Mouse (Mus musculus): ENCODE results near the gene Ugt8a.

Gene Ugt8a

DNA sequence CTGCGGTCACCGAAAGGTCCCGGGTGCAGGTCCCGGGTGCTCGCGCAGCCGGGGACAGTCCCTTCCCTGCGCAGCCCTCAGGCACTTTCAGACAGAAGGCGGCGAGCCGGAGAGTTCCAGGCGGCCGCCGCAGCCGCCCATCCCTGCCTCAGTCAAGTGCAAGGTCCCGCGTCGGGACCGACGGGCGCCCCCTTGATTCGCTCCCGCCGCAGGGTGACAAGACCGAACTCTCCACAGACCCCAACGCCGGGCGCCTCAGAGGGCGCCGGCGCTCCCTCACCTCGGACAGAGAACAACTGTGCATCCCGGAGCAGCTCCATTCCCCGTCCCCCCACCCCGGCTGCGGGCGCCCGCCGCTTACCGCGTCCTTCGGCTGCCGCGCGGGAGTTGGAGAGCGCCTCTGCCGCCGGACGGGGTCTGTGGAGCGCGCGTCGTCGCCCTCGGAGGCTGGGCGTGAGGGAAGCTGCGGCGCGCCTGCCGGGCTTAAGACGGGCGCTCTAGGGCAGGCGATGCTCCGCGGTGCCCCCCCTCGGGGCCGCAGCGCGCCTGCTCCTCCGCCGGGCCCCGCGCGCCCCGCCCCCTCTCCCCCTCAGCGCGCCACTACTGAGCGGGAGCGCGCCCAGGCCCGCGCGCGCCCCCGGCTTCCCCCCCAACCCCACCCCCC lies at the start of gene Ugt8a:
Ugt8a (minus strand) TSS at position 528 of the 664 bp plus-strand sequence.
- DNase-seq (ENCODE audit: low spot score in 2 of 2): no peak

GRCm38 (mm10) chr3:125986639-125987038 lies 48.2 kb upstream of the Ugt8a start:
- DNase-seq (ENCODE audit: low spot score in 2 of 2): no peak

- DNase-seq (ENCODE audit: low spot score in 2 of 2): no peak
Measured at GRCm38 (mm10) chr3:125983707-125984420, 45.4 kb upstream of the Ugt8a start.

- no peak for DNase-seq (ENCODE audit: low spot score in 2 of 2)
Measured at GRCm38 (mm10) chr3:125979475-125979874, 41.1 kb upstream of the Ugt8a start.

GRCm38 (mm10) chr3:125975899-125976298 lies 37.5 kb upstream of the Ugt8a start:
- no peak for DNase-seq (ENCODE audit: low spot score in 2 of 2)

GRCm38 (mm10) chr3:125969458-125969857 lies 31.0 kb upstream of the Ugt8a start:
- no peak for DNase-seq (ENCODE audit: low spot score in 2 of 2)

DNA sequence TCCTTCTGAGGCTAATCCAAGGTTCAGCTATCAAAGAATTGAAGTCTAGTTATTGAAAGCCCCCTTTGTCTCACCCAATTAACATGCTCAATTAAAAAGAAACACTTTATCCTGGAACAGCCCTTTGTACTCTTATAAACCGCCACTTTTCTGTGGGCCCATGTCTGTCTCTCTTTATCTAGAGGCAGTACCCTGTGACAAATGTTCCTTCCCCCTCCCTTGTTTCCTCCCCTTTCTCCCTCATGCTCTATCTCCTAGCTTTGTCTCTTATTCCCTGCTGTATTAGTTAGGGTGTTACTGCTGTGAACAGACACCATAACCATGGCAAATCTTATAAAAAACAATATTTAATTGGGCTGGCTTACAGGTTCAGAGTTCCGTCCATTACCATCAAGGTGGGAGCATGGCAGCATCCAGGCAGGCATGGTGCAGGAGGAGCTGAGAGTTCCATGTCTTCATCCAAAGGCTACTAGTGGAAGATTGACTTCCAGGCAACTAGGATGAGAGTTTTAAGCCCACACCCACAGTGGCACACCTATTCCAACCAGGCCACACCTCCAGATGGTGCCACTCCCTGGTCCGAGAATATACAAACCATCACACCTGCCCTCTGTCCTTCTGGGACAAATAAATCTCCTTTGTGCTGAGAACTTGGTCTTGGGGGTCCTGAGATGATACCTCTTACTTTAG lies 17.9 kb upstream of the Ugt8a start:
- no peak for DNase-seq (ENCODE audit: low spot score in 2 of 2)

DNA sequence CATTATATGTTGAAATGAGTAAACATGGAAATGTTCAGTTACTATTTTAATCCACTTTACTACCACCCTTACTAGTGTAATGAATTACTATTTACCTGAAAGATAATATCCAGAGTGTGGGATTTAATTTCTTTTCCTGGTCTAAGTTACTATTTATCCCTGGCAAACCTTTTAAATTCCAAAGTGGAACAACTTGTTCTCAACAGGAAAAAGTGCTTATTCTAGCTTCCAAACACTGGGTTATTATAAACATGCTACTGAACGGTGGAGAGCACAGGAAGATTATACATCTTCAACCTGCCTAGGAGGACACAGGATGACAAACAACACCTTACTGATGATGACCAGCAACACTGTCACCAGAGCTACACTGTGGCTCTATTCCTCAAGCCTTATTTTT lies 16.5 kb upstream of the Ugt8a start:
- DNase-seq (ENCODE audit: low spot score in 2 of 2): no peak

DNA sequence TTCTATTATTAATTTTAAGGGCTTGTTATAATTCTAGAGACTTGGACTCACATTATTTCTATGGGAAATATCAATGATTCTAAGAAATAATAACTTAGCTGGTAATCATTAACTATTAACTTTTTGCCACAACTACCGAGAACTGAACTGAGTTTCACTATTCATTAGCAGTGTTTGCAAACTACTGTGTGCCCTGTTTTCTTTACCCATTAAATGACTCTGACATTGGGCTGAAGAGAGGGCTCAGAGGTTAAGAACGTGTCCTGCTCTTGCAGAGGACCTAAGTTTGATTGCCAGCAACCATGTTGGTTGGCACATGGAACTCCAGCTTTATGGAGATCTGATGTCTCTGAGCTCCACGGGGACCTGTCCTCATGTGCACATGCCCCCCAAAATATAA lies 2.4 kb upstream of the Ugt8a start:
- no peak for DNase-seq (ENCODE audit: low spot score in 2 of 2)

DNA sequence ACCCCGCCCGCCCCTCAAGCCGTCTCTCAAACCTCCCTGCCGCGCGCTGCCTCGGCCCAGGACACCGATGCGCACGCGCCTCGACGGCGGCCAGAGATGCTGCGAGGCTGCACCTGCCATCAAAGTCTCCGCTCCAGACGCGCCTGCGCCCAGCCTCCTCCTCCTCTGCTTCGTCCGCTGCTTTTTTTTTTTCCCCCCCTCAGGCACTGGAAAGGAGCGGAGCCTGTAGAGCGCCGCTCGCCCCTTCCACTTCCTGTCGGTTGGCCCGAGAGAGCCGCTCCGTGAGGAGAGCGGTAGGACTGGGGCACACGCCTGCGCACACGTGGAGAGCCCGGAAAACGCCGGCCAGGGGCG lies 314 bp upstream of the Ugt8a start:
- no peak for DNase-seq (ENCODE audit: low spot score in 2 of 2)

DNA sequence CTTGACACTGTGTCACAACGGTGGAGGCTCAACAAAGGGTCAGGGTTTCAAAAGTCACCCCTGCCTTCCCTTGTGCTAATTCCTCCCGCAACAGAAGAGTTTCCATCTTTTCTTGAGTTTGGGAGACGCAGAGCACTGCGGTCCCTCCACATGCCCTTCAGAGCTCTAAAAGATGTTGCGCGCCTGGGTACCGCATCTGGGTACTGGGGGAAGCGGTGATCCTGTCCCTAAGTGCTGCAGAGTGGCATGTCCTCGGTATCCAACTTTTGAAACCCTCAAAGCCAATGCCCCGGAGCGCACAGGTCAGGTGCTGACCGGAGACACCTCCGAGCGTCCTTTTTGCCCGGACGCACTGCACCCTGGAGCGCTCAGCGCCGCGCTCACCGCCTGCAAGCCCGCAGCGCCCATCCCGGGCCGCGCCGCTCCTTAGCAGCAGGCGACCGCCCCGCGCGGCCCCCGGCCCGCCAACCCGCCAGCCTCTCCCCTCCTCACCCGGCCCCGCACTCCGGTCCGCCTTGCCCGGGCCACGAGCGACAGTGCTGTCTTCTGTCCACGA lies 805 bp downstream of the Ugt8a start:
- DNase-seq (ENCODE audit: low spot score in 2 of 2): no peak

DNA sequence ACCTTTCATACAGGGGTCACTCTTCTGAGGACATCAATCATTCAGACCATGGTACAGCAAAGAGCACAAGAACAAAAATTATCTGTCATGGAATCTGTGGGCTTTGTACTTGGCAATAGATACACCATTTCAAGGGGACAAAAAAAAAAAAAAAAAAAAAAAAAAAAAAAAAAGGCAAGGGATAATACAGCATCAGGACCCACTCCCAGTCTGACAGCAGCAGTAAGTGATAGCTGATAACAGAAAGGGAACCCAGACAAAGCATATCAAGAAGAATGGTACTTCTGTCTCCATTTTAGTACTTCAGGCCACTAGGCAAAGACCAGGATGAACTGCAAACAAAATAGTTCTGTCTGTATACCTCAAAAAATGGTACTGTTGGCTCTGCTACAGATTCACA lies 2.6 kb downstream of the Ugt8a start:
- DNase-seq (ENCODE audit: low spot score in 2 of 2): no peak

- DNase-seq (ENCODE audit: low spot score in 2 of 2): no peak
Measured at GRCm38 (mm10) chr3:125932594-125933237, 5.7 kb downstream of the Ugt8a start.

DNA sequence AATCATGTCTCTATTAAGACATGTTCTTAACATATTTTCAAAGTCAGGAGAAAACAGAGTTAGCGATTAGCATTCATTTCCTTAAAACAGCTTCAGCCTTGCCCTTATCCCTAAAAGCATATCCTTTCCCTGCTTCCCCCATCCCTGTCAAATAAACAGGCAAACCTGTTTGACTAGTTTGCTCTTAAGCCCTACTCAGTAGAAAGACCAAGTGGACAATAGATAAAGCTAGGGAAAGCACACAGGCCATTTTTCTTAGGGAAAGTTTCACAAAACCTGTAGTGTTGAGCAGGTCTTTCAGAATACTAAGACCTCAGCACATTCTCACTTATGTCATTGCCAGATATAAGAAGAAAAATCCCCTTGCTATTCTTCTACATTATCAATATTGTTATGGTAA lies 7.4 kb downstream of the Ugt8a start:
- no peak for DNase-seq (ENCODE audit: low spot score in 2 of 2)

GRCm38 (mm10) chr3:125920876-125921275 lies 17.5 kb downstream of the Ugt8a start:
- no peak for DNase-seq (ENCODE audit: low spot score in 2 of 2)

- no peak for DNase-seq (ENCODE audit: low spot score in 2 of 2)
Measured at GRCm38 (mm10) chr3:125898976-125899375, 39.4 kb downstream of the Ugt8a start.

DNA sequence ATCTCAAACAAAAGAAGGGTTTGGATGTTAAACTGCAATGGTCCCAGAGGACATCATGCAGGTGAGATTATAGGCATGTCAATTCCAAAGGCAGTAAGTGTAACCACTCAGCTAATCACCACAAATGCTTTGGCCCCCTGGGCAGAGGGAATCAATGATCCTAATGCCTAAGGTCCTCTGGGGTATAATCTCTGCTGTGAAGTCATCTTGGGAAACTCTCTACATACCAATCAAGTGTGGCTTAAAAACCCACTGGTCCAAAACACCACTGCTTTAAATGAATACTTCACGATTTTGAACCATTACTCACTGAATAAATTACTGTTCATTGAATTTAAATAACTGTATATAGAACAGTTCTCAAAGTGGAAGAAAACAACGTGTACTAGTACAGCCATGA lies 51.3 kb downstream of the Ugt8a start:
- DNase-seq (ENCODE audit: low spot score in 2 of 2): no peak

DNA sequence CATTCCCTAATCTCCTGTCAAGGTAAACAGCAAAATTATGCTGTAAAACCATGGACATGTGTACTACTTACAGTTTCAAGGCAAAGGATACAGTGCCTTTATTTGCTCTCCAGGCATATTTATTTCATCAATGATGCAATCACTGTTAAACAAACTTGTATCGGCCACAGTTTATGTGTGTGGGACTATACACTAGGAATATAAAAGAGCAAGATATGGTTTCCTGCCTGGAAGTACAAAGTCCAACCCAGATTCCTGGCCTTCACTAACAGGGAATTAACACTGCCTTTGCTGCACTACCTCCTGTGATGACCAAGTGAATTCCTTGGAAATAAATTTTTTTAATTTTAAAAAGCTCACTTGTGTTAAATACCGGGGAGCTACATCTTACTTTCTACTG lies 53.5 kb downstream of the Ugt8a start:
- no peak for DNase-seq (ENCODE audit: low spot score in 2 of 2)

GRCm38 (mm10) chr3:125884423-125884822 lies 54.0 kb downstream of the Ugt8a start:
- DNase-seq (ENCODE audit: low spot score in 2 of 2): no peak

- no peak for DNase-seq (ENCODE audit: low spot score in 2 of 2)
Measured at GRCm38 (mm10) chr3:125883009-125883408, 55.4 kb downstream of the Ugt8a start.

DNA sequence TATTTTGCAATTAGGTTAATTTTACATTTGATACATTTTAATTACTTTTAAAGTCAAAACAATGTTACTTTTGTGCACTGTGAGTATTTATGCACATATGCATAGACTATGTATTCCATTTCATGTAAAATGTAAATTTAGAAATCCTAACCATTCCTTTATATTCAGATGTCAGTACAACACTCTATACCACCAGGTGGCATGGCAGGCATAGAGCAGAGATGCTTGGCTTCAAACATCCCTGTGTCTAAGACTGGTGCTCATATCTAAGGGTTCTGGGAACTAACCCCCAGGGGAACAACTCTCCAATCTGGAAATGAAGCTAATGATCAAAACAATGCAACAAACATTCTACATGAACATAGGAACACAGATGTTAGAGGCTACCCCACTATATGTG lies 56.6 kb downstream of the Ugt8a start:
- no peak for DNase-seq (ENCODE audit: low spot score in 2 of 2)

DNA sequence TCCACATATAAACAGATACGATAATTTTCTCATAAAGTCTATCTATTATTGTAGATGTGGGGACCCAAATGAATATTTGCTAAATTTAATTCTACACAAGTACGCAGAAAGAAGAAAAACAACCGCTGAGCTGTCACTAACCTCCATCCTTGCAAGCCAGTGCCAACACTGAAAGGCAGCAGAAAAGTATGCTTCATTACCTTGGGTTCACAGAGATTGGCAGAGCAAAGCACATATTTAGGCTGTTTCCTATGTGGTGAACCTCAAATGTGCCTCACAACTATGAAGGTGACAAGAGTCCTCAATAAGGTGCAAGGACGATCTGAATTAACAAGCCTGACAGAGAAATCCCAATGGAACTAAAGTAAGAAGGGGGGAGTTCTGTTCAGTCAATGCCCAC lies 64.0 kb downstream of the Ugt8a start:
- no peak for DNase-seq (ENCODE audit: low spot score in 2 of 2)
